Mouse (Mus musculus) midbrain, embryonic 15.5 days (tissue): Measurements from ENCODE around the gene Acyp2. TPM values are rescaled to one million over a fixed set of nuclear protein-coding genes. Genes with fewer than 3 reads are reported as not detected.

Experiments
- ATAC-seq: fragments of 200-750 bp; cut with Nextera tagmentation; replicated peaks from 2 replicates; pipeline ENCODE4 v1.8.0; 2017; ENCODE audit warnings: moderate TSS enrichment
- H3K27ac ChIP-seq: fragments of 300-500 bp; sonication (generic); 2 replicates; pipeline ENCODE4 v1.5.1; 2015; ENCODE audit warnings: mild to moderate bottlenecking, inconsistent platforms
- H3K27me3 ChIP-seq: fragments of 300-500 bp; sonication (generic); replicated peaks from 2 replicates; pipeline ENCODE4 v1.6.1; 2015; ENCODE audit warnings: inconsistent platforms
- H3K36me3 ChIP-seq: fragments of 300-500 bp; sonication (generic); replicated peaks from 2 replicates; pipeline ENCODE4 v1.6.1; 2015; ENCODE audit warnings: inconsistent platforms
- H3K4me1 ChIP-seq: fragments of 300-500 bp; sonication (generic); 2 replicates; pipeline ENCODE4 v1.6.1; 2015; ENCODE audit warnings: inconsistent platforms
- H3K4me2 ChIP-seq: fragments of 300-500 bp; sonication (generic); 2 replicates; pipeline ENCODE4 v1.6.1; 2015; ENCODE audit warnings: inconsistent platforms, mild to moderate bottlenecking, moderate library complexity
- H3K4me3 ChIP-seq: fragments of 300-500 bp; sonication (generic); 2 replicates; pipeline ENCODE4 v1.5.1; 2015; ENCODE audit warnings: mild to moderate bottlenecking, inconsistent platforms
- H3K9ac ChIP-seq: fragments of 300-500 bp; sonication (generic); 2 replicates; pipeline ENCODE4 v1.6.1; 2015; ENCODE audit warnings: mild to moderate bottlenecking, inconsistent platforms
- H3K9me3 ChIP-seq: fragments of 300-500 bp; sonication (generic); 2 replicates; pipeline ENCODE4 v1.6.1; 2016; ENCODE audit warnings: inconsistent platforms
- WGBS: fragments of 180-500 bp; shearing (Covaris S2); methylation state at CpG from one replicate; pipeline ENCODE4 v1.1.7; 2015; ENCODE audit warnings: mixed read lengths; 5-methylcytosine and 5-hydroxymethylcytosine counted together
- polyA plus RNA-seq: library from polyadenylated mRNA; unstranded; fragments of >200 nt; fragmentation: Nextera tagmentation; extraction: Ambion mirVana; gene quantifications from 2 replicates; pipeline ENCODE4 v1.2.1, GENCODE M21; 2015

Gene Acyp2
- polyA plus RNA-seq, 1 experiment from 2014 or later = 16.4 TPM

GRCm38 (mm10) chr11:30471187-30471586 is 178.2 kb downstream of the Acyp2 start:
- 65% methylated on average over 8 of the region's 8 CpGs for WGBS
- H3K4me1 ChIP-seq = peaks cover 14% of the 10 kb centered on the region
- ATAC-seq = peak; percentile 52
- peak overlapping the region; percentile 60 for H3K4me2 ChIP-seq
- H3K36me3 ChIP-seq = no peaks in the 10 kb centered on the region
- peak overlapping the region; percentile 43 for H3K4me3 ChIP-seq
- H3K27me3 ChIP-seq = no peaks in the 10 kb centered on the region
- H3K27ac ChIP-seq = peak overlapping the region; percentile 80
- H3K9ac ChIP-seq = 0 out of 2 replicates have a peak overlapping the region, but pooled peaks have one; percentile 45
- H3K9me3 ChIP-seq = no peaks in the 10 kb centered on the region

Other genes starting within 250 kb of the Acyp2 start
- 0.50 TPM in 1 of 2 replicates, not detected in the other for gene 4930505A04Rik, start 177.8 kb downstream of the Acyp2 start, polyA plus RNA-seq
- 14.6 and 17.2 TPM in 2 replicates for gene Psme4, start 122.1 kb upstream of the Acyp2 start, polyA plus RNA-seq
- 8.2 TPM in 2 replicates for gene Gpr75, start 235.8 kb upstream of the Acyp2 start, polyA plus RNA-seq
- 29.0 TPM in 2 replicates for gene Asb3, start 235.8 kb upstream of the Acyp2 start, polyA plus RNA-seq